Mouse (Mus musculus) embryonic facial prominence, embryonic 13.5 days (tissue): ENCODE measurements around the gene Ddx24. TPM values are rescaled to one million over a fixed set of nuclear protein-coding genes. Genes with fewer than 3 reads are reported as not detected.

Source experiments
- ATAC-seq: fragments of 200-750 bp; cut with Nextera tagmentation; 2 replicates; pipeline ENCODE4 v1.8.0; 2017; ENCODE audit warnings: low read depth; ENCODE audit not compliant: insufficient number of reproducible peaks, insufficient read depth, low FRiP score, low TSS enrichment
- H3K27ac ChIP-seq: fragments of 300-500 bp; sonication (generic); 2 replicates; pipeline ENCODE4 v1.5.1; 2015; ENCODE audit warnings: moderate library complexity, mild to moderate bottlenecking, inconsistent platforms
- H3K27me3 ChIP-seq: fragments of 300-500 bp; sonication (generic); 2 replicates; pipeline ENCODE4 v1.6.1; 2015; ENCODE audit warnings: mild to moderate bottlenecking, inconsistent platforms
- H3K36me3 ChIP-seq: fragments of 300-500 bp; sonication (generic); 2 replicates; pipeline ENCODE4 v1.6.1; 2015; ENCODE audit warnings: mild to moderate bottlenecking, inconsistent platforms
- H3K4me1 ChIP-seq: fragments of 300-500 bp; sonication (generic); 2 replicates; pipeline ENCODE4 v1.6.1; 2015; ENCODE audit warnings: inconsistent platforms
- H3K4me2 ChIP-seq: fragments of 300-500 bp; sonication (generic); 2 replicates; pipeline ENCODE4 v1.6.1; 2015; ENCODE audit warnings: moderate library complexity, mild to moderate bottlenecking, inconsistent platforms
- H3K4me3 ChIP-seq: fragments of 300-500 bp; sonication (generic); 2 replicates; pipeline ENCODE4 v1.5.1; 2015; ENCODE audit warnings: mild to moderate bottlenecking, inconsistent platforms
- H3K9ac ChIP-seq: fragments of 300-500 bp; sonication (generic); 2 replicates; pipeline ENCODE4 v1.6.1; 2015; ENCODE audit warnings: mild to moderate bottlenecking, inconsistent platforms
- H3K9me3 ChIP-seq: fragments of 300-500 bp; sonication (generic); 2 replicates; pipeline ENCODE4 v1.6.1; 2016; ENCODE audit warnings: inconsistent platforms
- WGBS: fragments of 180-500 bp; shearing (Covaris S2); methylation state at CpG from one replicate; pipeline ENCODE4 v1.1.7; 2015; ENCODE audit warnings: mixed read lengths; 5-methylcytosine and 5-hydroxymethylcytosine counted together
- polyA plus RNA-seq: library from polyadenylated mRNA; unstranded; fragments of >200 nt; fragmentation: Nextera tagmentation; extraction: Ambion mirVana; gene quantifications from 2 replicates; pipeline ENCODE4 v1.2.1, GENCODE M21; 2015

Ddx24 gene
- polyA plus RNA-seq, 1 experiment from 2014 or later, result 142 TPM

- Histone ChIP-seq H3K4me1 (peaks cover 6% of the 10 kb centered on the region; the same call in 1 of the 2 replicates), H3K9me3 (no peaks in the 10 kb centered on the region), H3K4me2 (no peak overlapping the region), H3K36me3 (no peaks in the 10 kb centered on the region), H3K4me3 (no peak overlapping the region), H3K27me3 (no peaks in the 10 kb centered on the region; the same call in 1 of the 2 replicates), H3K9ac (no peak overlapping the region), H3K27ac (no peak overlapping the region)
- ATAC-seq, result no peak
- 69% methylated on average over 3 of the region's 3 CpGs for WGBS
Observed at GRCm38 (mm10) chr12:103362336-103362735, 63.3 kb downstream of the Ddx24 start.

GRCm38 (mm10) chr12:103361539-103362307 lies 63.9 kb downstream of the Ddx24 start:
- Histone ChIP-seq H3K9ac (no peak overlapping the region), H3K4me1 (peaks cover 6% of the 10 kb centered on the region; the same call in 1 of the 2 replicates), H3K9me3 (no peaks in the 10 kb centered on the region), H3K27me3 (no peaks in the 10 kb centered on the region; the same call in 1 of the 2 replicates), H3K27ac (no peak overlapping the region), H3K4me3 (no peak overlapping the region), H3K4me2 (no peak overlapping the region), H3K36me3 (no peaks in the 10 kb centered on the region)
- no peak for ATAC-seq
- 82% methylated on average over 17 of the region's 17 CpGs for WGBS

DNA sequence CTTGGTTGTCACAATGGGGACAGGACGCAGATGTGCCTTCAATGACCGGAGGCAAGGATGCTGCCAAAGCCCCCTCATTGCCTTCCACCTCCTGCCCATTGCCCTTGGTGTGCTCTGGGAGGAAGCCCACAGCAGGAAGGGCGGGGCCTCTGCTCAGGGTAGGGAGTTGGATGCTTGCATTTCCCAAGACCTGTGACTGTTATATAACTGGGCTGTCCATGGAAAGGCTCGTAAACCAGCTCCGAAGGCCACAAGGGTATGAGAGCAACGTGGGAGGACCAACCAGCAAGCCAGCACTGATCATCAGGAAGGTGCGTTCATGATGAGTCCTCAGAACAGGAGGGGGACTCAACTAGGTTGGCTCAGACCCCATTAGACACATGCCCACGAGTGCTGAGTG lies 64.8 kb downstream of the Ddx24 start:
- no peak for ATAC-seq
- Histone ChIP-seq H3K4me1 (peaks cover 6% of the 10 kb centered on the region; the same call in 1 of the 2 replicates), H3K9me3 (no peaks in the 10 kb centered on the region), H3K4me2 (no peak overlapping the region), H3K27me3 (no peaks in the 10 kb centered on the region), H3K27ac (no peak overlapping the region), H3K36me3 (no peaks in the 10 kb centered on the region), H3K9ac (no peak overlapping the region), H3K4me3 (no peak overlapping the region)
- 84% methylated on average over 8 of the region's 8 CpGs for WGBS

DNA sequence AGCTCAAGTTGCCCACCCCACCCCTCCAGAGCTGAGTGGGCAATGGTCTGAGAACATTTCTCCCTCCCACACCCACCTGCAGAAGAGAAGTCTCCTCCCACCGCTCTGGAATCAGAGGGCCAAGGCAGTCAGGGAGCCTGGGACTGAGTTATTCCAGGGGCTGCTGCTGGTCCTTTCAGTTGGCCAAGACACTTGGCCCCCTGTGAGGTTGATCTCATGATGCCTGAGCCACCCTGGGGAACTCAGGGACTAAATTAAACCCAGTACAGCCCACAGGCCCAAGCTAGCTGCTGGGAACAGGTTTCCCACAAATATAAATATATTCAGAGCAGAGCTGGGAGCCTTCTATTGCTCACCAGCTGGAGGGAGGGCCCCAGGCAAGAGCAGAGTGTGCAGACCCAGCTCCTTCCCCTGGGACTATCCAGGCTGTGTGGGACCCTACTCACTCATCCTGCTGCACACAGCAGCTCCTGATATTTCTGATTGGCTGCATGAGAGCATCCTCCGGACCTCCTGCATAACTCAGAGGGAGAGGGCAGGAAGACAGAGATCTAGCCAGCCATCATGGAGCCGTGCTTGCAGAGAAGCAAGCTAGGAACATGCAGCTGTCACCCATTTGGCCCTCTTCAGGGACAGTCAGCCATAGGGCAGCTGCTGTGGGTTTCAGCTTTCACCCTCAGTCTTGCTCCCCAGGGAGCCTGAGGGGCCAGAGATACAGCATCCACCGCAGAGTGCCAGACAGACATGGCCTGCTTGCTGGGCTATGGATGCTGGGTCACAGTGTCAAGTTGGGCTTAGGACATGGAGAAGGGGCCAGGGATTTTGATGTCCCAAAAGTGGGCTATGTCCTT lies 66.5 kb downstream of the Ddx24 start:
- no peaks in the 10 kb centered on the region for H3K27me3 ChIP-seq
- ATAC-seq, result no peak
- no peak overlapping the region for H3K4me2 ChIP-seq
- peaks cover 6% of the 10 kb centered on the region; the same call in 1 of the 2 replicates for H3K4me1 ChIP-seq
- no peak overlapping the region for H3K4me3 ChIP-seq
- H3K27ac ChIP-seq, result no peak overlapping the region
- WGBS, result 50% methylated on average over 4 of the region's 4 CpGs
- H3K9me3 ChIP-seq, result no peaks in the 10 kb centered on the region
- H3K9ac ChIP-seq, result no peak overlapping the region
- H3K36me3 ChIP-seq, result no peaks in the 10 kb centered on the region

DNA sequence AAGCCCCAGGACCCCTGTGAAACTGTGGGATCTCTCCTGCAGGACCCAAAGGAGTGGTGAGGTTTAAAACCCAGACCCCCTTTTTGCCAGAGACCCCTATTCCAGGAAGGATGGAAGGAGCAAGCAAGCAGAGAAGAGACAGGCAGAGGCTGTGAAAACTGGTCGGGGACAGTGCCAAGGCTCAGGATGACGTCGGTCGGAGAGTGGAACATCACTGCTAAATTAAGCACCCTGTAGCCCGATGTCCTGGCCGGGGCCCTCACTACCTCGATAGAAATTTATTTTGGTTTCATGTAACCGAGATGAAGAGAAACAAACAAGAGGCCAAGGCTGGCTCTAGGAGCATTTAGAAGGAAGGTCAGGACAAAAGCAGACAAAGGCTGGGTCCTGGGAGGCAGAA lies 67.4 kb downstream of the Ddx24 start:
- no peak overlapping the region for H3K27ac ChIP-seq
- H3K4me3 ChIP-seq, result no peak overlapping the region
- H3K9ac ChIP-seq, result no peak overlapping the region
- peaks cover 6% of the 10 kb centered on the region; the same call in 1 of the 2 replicates for H3K4me1 ChIP-seq
- H3K27me3 ChIP-seq, result no peaks in the 10 kb centered on the region
- ATAC-seq, result no peak
- H3K36me3 ChIP-seq, result no peaks in the 10 kb centered on the region
- H3K4me2 ChIP-seq, result no peak overlapping the region
- H3K9me3 ChIP-seq, result no peaks in the 10 kb centered on the region
- WGBS, result 84% methylated on average over 8 of the region's 8 CpGs

Other genes with a start within 250 kb of the Ddx24 start
- 0.25 and 0.59 TPM in 2 replicates for gene Prima1, start 183.7 kb downstream of the Ddx24 start, polyA plus RNA-seq
- gene Fam181a, start 114.9 kb downstream of the Ddx24 start, polyA plus RNA-seq, result 0.22 TPM in 1 of 2 replicates, not detected in the other
- gene Asb2, start 69.8 kb downstream of the Ddx24 start, polyA plus RNA-seq, result 0.87 and 1.7 TPM in 2 replicates
- 10.7 and 11.4 TPM in 2 replicates for gene Otub2, start 37.1 kb downstream of the Ddx24 start, polyA plus RNA-seq
- 0.45 and 0.63 TPM in 2 replicates for gene 9330161L09Rik, start 18.0 kb downstream of the Ddx24 start, polyA plus RNA-seq
- gene Ifi27, start 8.4 kb upstream of the Ddx24 start, polyA plus RNA-seq, result 37.9 and 41.2 TPM in 2 replicates
- gene Ifi27l2a, start 17.9 kb upstream of the Ddx24 start, polyA plus RNA-seq, result 5.1 and 6.1 TPM in 2 replicates
- 0.48 TPM in 1 of 2 replicates, not detected in the other for gene Ifi27l2b, start 31.4 kb upstream of the Ddx24 start, polyA plus RNA-seq
- gene Ppp4r4, start 106.5 kb upstream of the Ddx24 start, polyA plus RNA-seq, result 2.8 and 2.9 TPM in 2 replicates
- 0.10 and 0.47 TPM in 2 replicates for gene Serpina10, start 205.6 kb upstream of the Ddx24 start, polyA plus RNA-seq
- gene Serpina6, start 231.4 kb upstream of the Ddx24 start, polyA plus RNA-seq, result 13.0 TPM in 1 of 2 replicates, not detected in the other